Mouse (Mus musculus): ENCODE measurements around the gene Myh9. TPM values are rescaled to one million over a fixed set of nuclear protein-coding genes. Genes with fewer than 3 reads are reported as not detected.
"Not testable (repeated sequence)": the region's sequence is repeated elsewhere in the genome, so short reads cannot be mapped to it uniquely, and the experiment has no call there.

The Myh9 gene
- polyA plus RNA-seq, 1 experiment from 2014 or later = 677 TPM

DNA sequence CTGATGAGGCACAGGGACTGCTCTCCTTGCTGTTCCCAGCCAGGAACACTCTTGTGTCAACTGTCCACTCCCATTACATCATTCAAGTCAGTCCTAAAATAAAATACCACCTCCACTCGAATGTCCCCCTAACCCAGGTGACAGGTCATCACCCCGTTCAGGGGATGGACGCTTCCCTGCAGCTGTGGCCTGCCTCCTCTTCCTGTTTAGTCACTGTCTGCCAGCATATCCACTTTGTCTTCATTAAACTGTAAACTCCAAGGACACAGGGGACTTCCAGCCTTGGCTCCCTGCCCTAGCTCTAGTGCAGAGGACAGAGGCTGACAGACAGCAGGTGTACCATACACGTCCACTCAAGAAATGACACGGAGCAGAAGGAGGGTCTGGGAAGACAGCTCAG lies 14.6 kb upstream of the Myh9 start:
- ChIA-PET CTCF (interaction anchor here (1.3 to 1.6 kb wide), 2 partner anchors 13 to 61 kb away, joined by 3 to 4 read pairs; no protein-coding TSS in a partner anchor), POLR2A (no interaction called here)
- in situ Hi-C loops (cut with MboI; ENCODE audit: low pct_unique_long_range_greater_than_20kb) = no loop called here
- no peak for TF ChIP-seq CTCF (IDR thresholded peaks at IDR 0.05)
- DNase-seq (ENCODE audit: low read depth, low spot score) (no peak), ATAC-seq (no peak)
- H3K27me3 ChIP-seq = no peaks in the 10 kb centered on the region

DNA sequence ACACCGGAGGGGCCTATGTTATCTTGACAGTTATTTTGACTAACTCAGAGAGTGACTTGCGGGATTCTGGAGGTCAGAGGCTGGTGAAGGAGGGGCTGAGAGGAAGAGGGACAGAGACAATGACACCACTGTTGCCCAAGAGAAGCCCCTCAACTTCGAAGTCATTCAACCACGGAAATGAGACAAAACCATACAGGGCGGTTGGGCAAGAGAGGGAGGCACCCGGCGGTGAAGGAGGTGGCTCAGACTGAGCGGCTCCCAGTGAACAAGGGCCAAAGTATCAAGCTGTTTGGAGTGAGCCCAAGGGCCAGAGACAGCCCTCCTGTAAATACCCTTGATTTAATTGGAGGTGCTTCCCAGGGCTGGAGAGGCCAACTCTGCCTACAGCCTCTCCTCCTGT lies 13.3 kb upstream of the Myh9 start:
- no peaks in the 10 kb centered on the region for H3K27me3 ChIP-seq
- no peak for TF ChIP-seq CTCF (IDR thresholded peaks at IDR 0.05)
- DNase-seq (ENCODE audit: low read depth, low spot score) (no peak), ATAC-seq (no peak)
- ChIA-PET POLR2A (no interaction called here), CTCF (no interaction called here)
- in situ Hi-C loops (cut with MboI; ENCODE audit: low pct_unique_long_range_greater_than_20kb) = no loop called here

DNA sequence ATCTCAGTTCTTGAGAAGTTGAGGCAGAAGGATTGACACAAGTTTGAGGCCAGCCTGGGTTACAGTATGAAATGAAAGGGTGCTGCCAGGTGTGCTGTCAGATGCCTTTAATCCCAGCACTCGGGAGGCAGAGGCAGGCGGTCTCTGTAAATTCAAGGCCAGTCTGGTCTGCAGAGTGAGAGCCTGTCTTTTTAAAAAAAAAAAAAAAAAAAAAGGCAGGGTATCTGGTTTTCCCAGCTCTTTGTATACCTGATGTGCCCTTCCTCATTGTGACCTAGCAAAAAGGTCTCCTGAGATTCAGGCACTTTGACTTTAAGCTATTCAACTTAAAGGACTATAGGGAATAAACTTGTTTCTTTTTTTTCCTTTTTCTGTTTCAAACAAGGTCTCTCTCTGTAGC lies 10.0 kb upstream of the Myh9 start:
- ATAC-seq = no peak
- in situ Hi-C loops (cut with MboI; ENCODE audit: low pct_unique_long_range_greater_than_20kb) = no loop called here
- H3K27me3 ChIP-seq = no peaks in the 10 kb centered on the region
- no peak for TF ChIP-seq CTCF (IDR thresholded peaks at IDR 0.05)
- DNase-seq (ENCODE audit: low read depth, low spot score) = no peak
- ChIA-PET CTCF (interaction anchor here (1.1 to 1.5 kb wide), 2 partner anchors 10 to 65 kb away, joined by 3 to 7 read pairs; no protein-coding TSS in a partner anchor), POLR2A (interaction anchor here (1.0 kb wide), 1 partner anchor 13 kb away, joined by 4 read pairs; no protein-coding TSS in a partner anchor)

GRCm38 (mm10) chr15:77851136-77851535 lies 9.2 kb upstream of the Myh9 start:
- ChIA-PET CTCF (interaction anchor here (1.5 kb wide), 1 partner anchor 11 kb away, joined by 7 read pairs; no protein-coding TSS in a partner anchor), POLR2A (no interaction called here)
- no peaks in the 10 kb centered on the region for H3K27me3 ChIP-seq
- in situ Hi-C loops (cut with MboI; ENCODE audit: low pct_unique_long_range_greater_than_20kb) = no loop called here
- no peak for DNase-seq (ENCODE audit: low read depth, low spot score)
- ATAC-seq = no peak
- TF ChIP-seq CTCF (IDR thresholded peaks at IDR 0.05) = no peak

GRCm38 (mm10) chr15:77849572-77850229 lies 7.7 kb upstream of the Myh9 start:
- no peak for TF ChIP-seq CTCF (IDR thresholded peaks at IDR 0.05)
- ChIA-PET CTCF (no interaction called here), POLR2A (no interaction called here)
- no peaks in the 10 kb centered on the region for H3K27me3 ChIP-seq
- in situ Hi-C loops (cut with MboI; ENCODE audit: low pct_unique_long_range_greater_than_20kb) = loop anchor here (5.0 to 10.0 kb wide), 2 partner anchors 38 to 65 kb away; no protein-coding TSS in a partner anchor
- DNase-seq (ENCODE audit: low read depth, low spot score) (no peak), ATAC-seq (no peak)

- CTCF ChIA-PET = no interaction called here
Measured at GRCm38 (mm10) chr15:77849039-77849436, 7.1 kb upstream of the Myh9 start.

DNA sequence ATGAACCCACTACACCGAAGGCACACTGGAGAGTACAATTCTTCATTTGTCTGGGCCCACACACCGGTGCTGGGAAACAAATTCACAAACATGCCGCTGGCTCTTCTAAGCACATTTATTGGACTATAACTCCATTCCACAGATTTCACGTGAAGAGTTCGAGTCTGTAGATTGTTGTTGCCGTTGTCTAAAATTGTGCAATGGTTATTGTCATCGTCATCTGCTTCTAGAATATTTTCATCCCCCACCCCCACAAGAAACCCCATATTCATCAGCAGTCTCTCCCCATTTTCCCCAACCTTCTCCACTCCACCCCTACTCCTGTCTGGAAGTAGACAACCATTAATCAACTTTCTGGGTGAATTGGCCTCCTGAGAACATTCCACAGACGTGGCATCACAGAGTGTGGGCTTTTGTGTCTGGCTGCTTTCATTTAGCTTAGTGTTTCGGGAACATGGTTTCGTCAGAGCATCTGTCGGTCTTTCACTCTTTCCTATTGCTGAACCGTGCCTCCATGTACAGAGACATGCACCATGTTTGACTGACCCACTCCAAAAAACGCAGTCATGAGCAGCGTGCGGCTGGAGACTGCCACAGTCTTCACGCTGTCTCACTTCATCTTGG lies 6.6 kb upstream of the Myh9 start:
- no peaks in the 10 kb centered on the region for H3K27me3 ChIP-seq
- ATAC-seq (no peak), DNase-seq (ENCODE audit: low read depth, low spot score) (no peak)
- CTCF ChIA-PET = interaction anchor here (1.7 kb wide), 1 partner anchor 31 kb away, joined by 3 read pairs; no protein-coding TSS in a partner anchor
- in situ Hi-C loops (cut with MboI; ENCODE audit: low pct_unique_long_range_greater_than_20kb) = loop anchor here (5.0 to 10.0 kb wide), 2 partner anchors 39 to 66 kb away; no protein-coding TSS in a partner anchor
- POLR2A ChIA-PET = no interaction called here
- no peak for TF ChIP-seq CTCF (IDR thresholded peaks at IDR 0.05)

More at GRCm38 (mm10) chr15:77849039-77849436, 7.1 kb upstream of the Myh9 start:
- H3K27me3 ChIP-seq = no peaks in the 10 kb centered on the region
- ATAC-seq = peak; percentile 8
- POLR2A ChIA-PET = no interaction called here
- DNase-seq (ENCODE audit: low read depth, low spot score) = no peak
- TF ChIP-seq CTCF (IDR thresholded peaks at IDR 0.05) = no peak
- in situ Hi-C loops (cut with MboI; ENCODE audit: low pct_unique_long_range_greater_than_20kb) = loop anchor here (5.0 to 10.0 kb wide), 2 partner anchors 38 to 66 kb away; no protein-coding TSS in a partner anchor

DNA sequence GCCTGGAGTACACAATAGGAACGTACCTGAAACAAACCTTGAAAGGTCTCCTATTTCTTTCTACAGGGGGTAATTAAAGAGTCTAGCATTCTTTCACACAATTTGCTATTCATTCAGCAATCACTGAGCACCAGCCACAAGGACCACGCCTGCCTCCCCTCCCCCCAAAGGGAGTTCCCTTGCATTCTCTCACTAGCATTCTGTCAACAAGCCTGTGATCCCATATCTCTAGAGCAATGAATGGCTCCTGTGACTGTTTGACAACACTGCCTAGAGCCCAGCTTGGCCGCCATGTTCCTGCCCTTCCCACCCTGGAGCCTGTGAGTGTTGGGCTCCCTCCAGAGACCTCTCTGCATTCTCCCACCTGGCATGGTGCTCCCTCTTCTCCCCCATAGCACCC lies 5.9 kb upstream of the Myh9 start:
- in situ Hi-C loops (cut with MboI; ENCODE audit: low pct_unique_long_range_greater_than_20kb) = loop anchor here (5.0 to 10.0 kb wide), 2 partner anchors 39 to 67 kb away; no protein-coding TSS in a partner anchor
- ATAC-seq (no peak), DNase-seq (ENCODE audit: low read depth, low spot score) (no peak)
- no peaks in the 10 kb centered on the region for H3K27me3 ChIP-seq
- no peak for TF ChIP-seq CTCF (IDR thresholded peaks at IDR 0.05)
- ChIA-PET POLR2A (no interaction called here), CTCF (interaction anchor here (1.7 kb wide), 1 partner anchor 31 kb away, joined by 3 read pairs; no protein-coding TSS in a partner anchor)

DNA sequence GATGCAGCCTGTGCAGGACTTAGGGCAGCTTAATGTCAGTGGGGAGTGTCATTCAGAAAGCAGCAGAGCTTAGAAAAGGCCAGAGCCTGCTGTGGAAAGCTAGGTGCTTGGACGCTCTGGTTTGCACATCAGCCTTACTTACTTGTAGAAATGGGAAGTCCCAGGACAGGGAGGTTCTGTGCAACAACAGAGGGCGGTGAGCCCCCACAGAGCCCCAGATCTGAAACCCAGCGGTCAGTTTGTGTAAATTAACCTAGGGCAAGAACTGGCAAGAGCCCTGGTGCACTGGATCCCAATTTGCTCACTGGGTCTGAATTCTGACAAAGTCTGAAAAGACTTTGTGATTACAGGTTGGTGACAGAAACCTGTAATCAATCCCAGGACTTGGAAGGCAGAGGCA lies 5.1 kb upstream of the Myh9 start:
- no peak for DNase-seq (ENCODE audit: low read depth, low spot score)
- in situ Hi-C loops (cut with MboI; ENCODE audit: low pct_unique_long_range_greater_than_20kb) = loop anchor here (5.0 to 10.0 kb wide), 2 partner anchors 40 to 68 kb away; no protein-coding TSS in a partner anchor
- ChIA-PET CTCF (interaction anchor here (1.7 kb wide), 1 partner anchor 32 kb away, joined by 3 read pairs; no protein-coding TSS in a partner anchor), POLR2A (interaction anchor here (0.6 kb wide), 1 partner anchor 70 kb away, joined by 3 read pairs; no protein-coding TSS in a partner anchor)
- no peaks in the 10 kb centered on the region for H3K27me3 ChIP-seq
- TF ChIP-seq CTCF (IDR thresholded peaks at IDR 0.05) = no peak
- no peak for ATAC-seq

DNA sequence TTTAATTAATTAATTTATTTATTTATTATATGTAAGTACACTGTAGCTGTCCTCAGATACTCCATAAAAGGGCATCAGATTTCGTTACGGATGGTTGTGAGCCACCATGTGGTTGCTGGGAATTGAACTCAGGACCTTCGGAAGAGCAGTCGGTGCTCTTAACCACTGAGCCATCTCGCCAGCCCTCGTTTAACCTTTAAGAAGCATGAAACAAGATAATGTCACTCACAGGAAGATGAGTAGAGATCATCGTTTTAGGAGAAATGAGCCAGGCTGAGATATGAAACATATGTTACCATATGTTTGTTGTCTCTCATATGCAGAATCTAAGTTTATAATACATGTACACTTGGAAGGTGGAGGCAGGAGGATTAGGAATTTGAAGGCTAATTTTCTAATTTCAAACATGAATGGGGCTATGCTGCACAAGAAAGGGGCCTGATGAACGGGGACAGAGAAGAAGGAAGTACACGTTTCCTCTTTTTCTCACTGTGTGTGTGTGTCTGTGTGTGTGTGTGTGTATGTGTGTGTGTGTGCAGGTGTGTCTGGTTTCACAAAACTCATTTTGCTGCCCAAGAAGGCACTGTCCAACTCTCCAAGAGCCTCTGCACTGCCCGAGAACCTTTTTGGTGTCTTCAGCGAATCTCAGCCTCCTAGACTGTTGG lies 4.1 kb upstream of the Myh9 start:
- in situ Hi-C loops (cut with MboI; ENCODE audit: low pct_unique_long_range_greater_than_20kb) = loop anchor here (5.0 to 10.0 kb wide), 2 partner anchors 41 to 69 kb away; no protein-coding TSS in a partner anchor
- ATAC-seq; DNase-seq (ENCODE audit: low read depth, low spot score); POLR2A ChIA-PET; H3K27me3 ChIP-seq; CTCF ChIA-PET: not testable (repeated sequence)

All from Patski (cell line).